Mouse (Mus musculus): ENCODE results near the gene Carmil1. TPM values are rescaled to one million over a fixed set of nuclear protein-coding genes. Genes with fewer than 3 reads are reported as not detected.

Carmil1 gene
- polyA plus RNA-seq, 2 experiments = 18.7 to 33.9 TPM

GRCm38 (mm10) chr13:24048611-24049010 is 232.0 kb downstream of the Carmil1 start:
- WGBS = 60% methylated on average over 6 of the region's 6 CpGs
- peaks cover 9% of the 10 kb centered on the region for H3K36me3 ChIP-seq (ENCODE audit: control insufficient read depth, insufficient read depth, low read length)
- DNase-seq (ENCODE audit: low spot score) = no peak
- H3K27me3 ChIP-seq (ENCODE audit: control insufficient read depth, insufficient read depth, low read length) = no peaks in the 10 kb centered on the region
- no peak overlapping the region for H3K9ac ChIP-seq (ENCODE audit: low read depth, low read length, severe bottlenecking)
- ATAC-seq (ENCODE audit: low FRiP score, low read depth) = no peak
- H3K27ac ChIP-seq (replicated peaks; ENCODE audit: low read depth, low read length) = no peak overlapping the region
- TF ChIP-seq POLR2A (IDR thresholded peaks at IDR 0.05; ENCODE audit: borderline replicate concordance, extremely low read depth, insufficient read depth, insufficient read length) = no peak
- H3K4me1 ChIP-seq (ENCODE audit: control insufficient read depth, insufficient read depth, low read length) = no peaks in the 10 kb centered on the region
- H3K4me3 ChIP-seq (replicated peaks; ENCODE audit: low read length) = no peak overlapping the region
- no peak overlapping the region for H3K4me2 ChIP-seq (replicated peaks; ENCODE audit: low read depth, low read length, severe bottlenecking)
- no peaks in the 10 kb centered on the region for H3K9me3 ChIP-seq (ENCODE audit: control insufficient read depth, low read length)

- H3K27me3 ChIP-seq (ENCODE audit: control insufficient read depth, insufficient read depth, low read length) = no peaks in the 10 kb centered on the region
- no peak overlapping the region for H3K27ac ChIP-seq (replicated peaks; ENCODE audit: low read depth, low read length)
- no peak for DNase-seq (ENCODE audit: low spot score)
- no peaks in the 10 kb centered on the region for H3K9me3 ChIP-seq (ENCODE audit: control insufficient read depth, low read length)
- H3K36me3 ChIP-seq (ENCODE audit: control insufficient read depth, insufficient read depth, low read length) = peaks cover 29% of the 10 kb centered on the region
- 76% methylated on average over 3 of the region's 3 CpGs for WGBS
- no peak for ATAC-seq (ENCODE audit: low FRiP score, low read depth)
- H3K4me3 ChIP-seq (replicated peaks; ENCODE audit: low read length) = no peak overlapping the region
- no peaks in the 10 kb centered on the region for H3K4me1 ChIP-seq (ENCODE audit: control insufficient read depth, insufficient read depth, low read length)
- H3K4me2 ChIP-seq (replicated peaks; ENCODE audit: low read depth, low read length, severe bottlenecking) = no peak overlapping the region
- TF ChIP-seq POLR2A (IDR thresholded peaks at IDR 0.05; ENCODE audit: borderline replicate concordance, extremely low read depth, insufficient read depth, insufficient read length) = no peak
- no peak overlapping the region for H3K9ac ChIP-seq (ENCODE audit: low read depth, low read length, severe bottlenecking)
Measured at GRCm38 (mm10) chr13:24045271-24045670, 235.3 kb downstream of the Carmil1 start.

- Histone ChIP-seq H3K9ac (ENCODE audit: low read depth, low read length, severe bottlenecking) (no peak overlapping the region), H3K27me3 (ENCODE audit: control insufficient read depth, insufficient read depth, low read length) (no peaks in the 10 kb centered on the region), H3K4me2 (replicated peaks; ENCODE audit: low read depth, low read length, severe bottlenecking) (no peak overlapping the region), H3K27ac (replicated peaks; ENCODE audit: low read depth, low read length) (no peak overlapping the region), H3K4me1 (ENCODE audit: control insufficient read depth, insufficient read depth, low read length) (no peaks in the 10 kb centered on the region), H3K4me3 (replicated peaks; ENCODE audit: low read length) (no peak overlapping the region), H3K36me3 (ENCODE audit: control insufficient read depth, insufficient read depth, low read length) (peaks cover 36% of the 10 kb centered on the region), H3K9me3 (ENCODE audit: control insufficient read depth, low read length) (no peaks in the 10 kb centered on the region)
- no peak for TF ChIP-seq POLR2A (IDR thresholded peaks at IDR 0.05; ENCODE audit: borderline replicate concordance, extremely low read depth, insufficient read depth, insufficient read length)
- WGBS = 87% methylated on average over 7 of the region's 7 CpGs
- no peak for ATAC-seq (ENCODE audit: low FRiP score, low read depth)
- DNase-seq (ENCODE audit: low spot score) = no peak
Measured at GRCm38 (mm10) chr13:24040221-24040620, 240.4 kb downstream of the Carmil1 start.

- no peak for TF ChIP-seq POLR2A (IDR thresholded peaks at IDR 0.05; ENCODE audit: borderline replicate concordance, extremely low read depth, insufficient read depth, insufficient read length)
- no peak overlapping the region for H3K4me3 ChIP-seq (replicated peaks; ENCODE audit: low read length)
- H3K9ac ChIP-seq (ENCODE audit: low read depth, low read length, severe bottlenecking) = no peak overlapping the region
- H3K4me1 ChIP-seq (ENCODE audit: control insufficient read depth, insufficient read depth, low read length) = no peaks in the 10 kb centered on the region
- peaks cover 18% of the 10 kb centered on the region for H3K36me3 ChIP-seq (ENCODE audit: control insufficient read depth, insufficient read depth, low read length)
- no peak for DNase-seq (ENCODE audit: low spot score)
- H3K27me3 ChIP-seq (ENCODE audit: control insufficient read depth, insufficient read depth, low read length) = no peaks in the 10 kb centered on the region
- no peak for ATAC-seq (ENCODE audit: low FRiP score, low read depth)
- 86% methylated on average over 3 of the region's 3 CpGs for whole genome bisulfite sequencing
- no peak overlapping the region for H3K4me2 ChIP-seq (replicated peaks; ENCODE audit: low read depth, low read length, severe bottlenecking)
- no peak overlapping the region for H3K27ac ChIP-seq (replicated peaks; ENCODE audit: low read depth, low read length)
- no peaks in the 10 kb centered on the region for H3K9me3 ChIP-seq (ENCODE audit: control insufficient read depth, low read length)
Measured at GRCm38 (mm10) chr13:24037502-24037901, 243.1 kb downstream of the Carmil1 start.

- no peaks in the 10 kb centered on the region for H3K9me3 ChIP-seq (ENCODE audit: control insufficient read depth, low read length)
- no peaks in the 10 kb centered on the region for H3K4me1 ChIP-seq (ENCODE audit: control insufficient read depth, insufficient read depth, low read length)
- H3K27ac ChIP-seq (replicated peaks; ENCODE audit: low read depth, low read length) = no peak overlapping the region
- TF ChIP-seq POLR2A (IDR thresholded peaks at IDR 0.05; ENCODE audit: borderline replicate concordance, extremely low read depth, insufficient read depth, insufficient read length) = no peak
- no peak for ATAC-seq (ENCODE audit: low FRiP score, low read depth)
- no peaks in the 10 kb centered on the region for H3K27me3 ChIP-seq (ENCODE audit: control insufficient read depth, insufficient read depth, low read length)
- DNase-seq (ENCODE audit: low spot score) = no peak
- no peak overlapping the region for H3K4me2 ChIP-seq (replicated peaks; ENCODE audit: low read depth, low read length, severe bottlenecking)
- no peak overlapping the region for H3K4me3 ChIP-seq (replicated peaks; ENCODE audit: low read length)
- H3K9ac ChIP-seq (ENCODE audit: low read depth, low read length, severe bottlenecking) = no peak overlapping the region
- peaks cover 11% of the 10 kb centered on the region for H3K36me3 ChIP-seq (ENCODE audit: control insufficient read depth, insufficient read depth, low read length)
- 84% methylated on average over 18 of the region's 18 CpGs for WGBS
Measured at GRCm38 (mm10) chr13:24036150-24036549, 244.4 kb downstream of the Carmil1 start.
